Comparison of ENCODE assay signal across 8 mouse cellular contexts in the genomic region with DNA sequence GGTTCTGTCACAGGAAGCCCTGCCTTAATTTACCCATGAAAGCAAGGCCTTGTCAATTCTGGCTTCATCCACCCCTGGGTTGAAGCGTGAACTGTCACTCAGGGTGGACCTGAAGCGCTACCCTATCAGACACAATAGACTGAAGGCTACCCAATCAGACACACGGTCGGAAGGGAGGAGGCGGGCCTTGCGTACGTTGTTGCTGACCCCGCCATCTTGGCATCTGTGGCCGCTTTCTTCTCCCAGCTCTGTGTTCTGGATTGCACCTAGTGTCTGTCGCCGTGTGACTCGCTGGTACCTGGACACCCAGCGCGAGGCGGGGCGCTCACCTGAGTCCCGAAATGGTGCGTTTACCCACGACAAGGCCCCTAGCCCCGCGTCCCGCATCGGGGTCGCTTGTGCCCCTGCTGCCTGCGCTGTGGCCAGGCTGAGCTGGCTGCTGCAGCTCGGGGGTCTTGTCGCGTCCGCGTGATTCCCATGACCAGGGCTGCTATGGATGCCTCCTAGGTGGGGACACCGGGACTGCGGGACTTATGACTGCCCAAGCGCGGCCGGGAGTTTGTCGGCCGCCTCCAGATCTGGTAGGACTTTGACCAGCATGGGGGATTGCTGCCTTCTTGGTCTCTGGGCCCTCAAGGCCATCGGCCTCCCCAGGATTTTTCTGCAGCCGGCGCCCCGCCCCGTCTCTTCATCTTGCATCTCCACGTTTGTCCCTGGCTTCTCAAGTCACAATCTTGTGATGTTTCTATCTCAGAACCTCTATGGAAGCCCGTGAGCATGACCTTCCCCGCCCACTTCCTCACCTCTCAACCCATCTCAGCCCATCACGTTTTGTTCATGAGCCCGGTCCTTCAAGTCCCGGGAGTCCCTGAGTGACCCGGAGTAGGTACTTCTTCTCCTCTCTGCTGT. TPM values are rescaled to one million over a fixed set of nuclear protein-coding genes. Genes with fewer than 3 reads are reported as not detected.
DNase-seq lines count a peak whose midpoint lies in the region; ATAC-seq and TF ChIP-seq lines count a peak whose summit lies in the region.

Gene Zfp157 (plus strand): TSS at position 183 of the 909 bp plus-strand sequence.

- peak; percentile 100 for ATAC-seq in forebrain, embryonic 11.5 days (replicated peaks; ENCODE audit: low FRiP score)
- ATAC-seq in heart, embryonic 16.5 days (replicated peaks; ENCODE audit: extremely low read depth, insufficient read depth, low FRiP score) = peak; percentile 100
- peak; percentile 100 for ATAC-seq in liver, embryonic 15.5 days (ENCODE audit: insufficient read depth)
- peak; percentile 100 for ATAC-seq in neural tube, embryonic 12.5 days (ENCODE audit: low FRiP score, low read depth)

- H3K27me3 ChIP-seq in CH12.LX (replicated peaks) = no peaks in the 10 kb centered on the region
- no peaks in the 10 kb centered on the region for H3K27me3 ChIP-seq in forebrain, embryonic 11.5 days (ENCODE audit: control insufficient read depth, insufficient read depth, low read length)
- H3K27me3 ChIP-seq in heart, embryonic 16.5 days (ENCODE audit: control insufficient read depth, insufficient read depth, low read length) = no peaks in the 10 kb centered on the region; the same call in 1 of the 2 replicates
- H3K27me3 ChIP-seq in liver, embryonic 15.5 days = no peaks in the 10 kb centered on the region
- H3K27me3 ChIP-seq in neural tube, embryonic 12.5 days (replicated peaks) = no peaks in the 10 kb centered on the region

- no peak for TF ChIP-seq RAD21 in CH12.LX (IDR thresholded peaks at IDR 0.05; ENCODE audit: low read depth, low read length)

- in situ Hi-C loops in CH12.LX (cut with MboI; ENCODE audit: low pct_ligation_motif_present, low pct_unique_long_range_greater_than_20kb, low sequenced_read_pairs) = no loop called here

- H3K9me3 ChIP-seq in CH12.LX (replicated peaks; ENCODE audit: low read length) = no peaks in the 10 kb centered on the region
- H3K9me3 ChIP-seq in forebrain, embryonic 11.5 days (ENCODE audit: control insufficient read depth, low read length) = no peaks in the 10 kb centered on the region
- no peaks in the 10 kb centered on the region for H3K9me3 ChIP-seq in heart, embryonic 16.5 days (replicated peaks; ENCODE audit: control insufficient read depth, low read length)
- H3K9me3 ChIP-seq in liver, embryonic 15.5 days (replicated peaks) = no peaks in the 10 kb centered on the region
- no peaks in the 10 kb centered on the region for H3K9me3 ChIP-seq in neural tube, embryonic 12.5 days

- TF ChIP-seq POLR2A in CH12.LX (IDR thresholded peaks at IDR 0.05; ENCODE audit: low read depth, low read length) = peak; percentile 83

- peaks cover 22% of the 10 kb centered on the region for H3K79me2 ChIP-seq in CH12.LX (replicated peaks; ENCODE audit: control insufficient read depth, extremely low read depth, insufficient read depth, poor library complexity, severe bottlenecking)

- peaks cover 21 to 35% of the 10 kb centered on the region in 2 experiments for H3K36me3 ChIP-seq in CH12.LX (replicated peaks in 1 of 2; ENCODE audit: control insufficient read depth in 1 of 2, insufficient read depth in 1 of 2, low read length in 1 of 2)
- peaks cover 8% of the 10 kb centered on the region; the same call in 1 of the 2 replicates for H3K36me3 ChIP-seq in forebrain, embryonic 11.5 days (ENCODE audit: control insufficient read depth, insufficient read depth, low read length)
- H3K36me3 ChIP-seq in heart, embryonic 16.5 days (ENCODE audit: control insufficient read depth, insufficient read depth) = peaks cover 14% of the 10 kb centered on the region
- H3K36me3 ChIP-seq in liver, embryonic 15.5 days (replicated peaks) = peaks cover 18% of the 10 kb centered on the region
- H3K36me3 ChIP-seq in neural tube, embryonic 12.5 days = peaks cover 29% of the 10 kb centered on the region

- peak within 1 kb of the TSS; percentile 87 to 98 (median 97) for H3K4me3 ChIP-seq in CH12.LX (replicated peaks in 1 of 3; ENCODE audit: low read depth in 2 of 3, low read length in 2 of 3, poor library complexity in 1 of 3)
- peak within 1 kb of the TSS; percentile 96 for H3K4me3 ChIP-seq in forebrain, embryonic 11.5 days (ENCODE audit: low read depth, low read length)
- peak within 1 kb of the TSS; percentile 76 for H3K4me3 ChIP-seq in heart, embryonic 16.5 days (ENCODE audit: low read length)
- peak within 1 kb of the TSS; percentile 91 for H3K4me3 ChIP-seq in liver, embryonic 15.5 days (replicated peaks)
- H3K4me3 ChIP-seq in neural tube, embryonic 12.5 days = peak within 1 kb of the TSS; percentile 96

- peak within 1 kb of the TSS; percentile 90 for H3K9ac ChIP-seq in CH12.LX (ENCODE audit: insufficient read depth, low read depth)
- H3K9ac ChIP-seq in forebrain, embryonic 11.5 days (ENCODE audit: low read length) = peak within 1 kb of the TSS; percentile 99
- peak within 1 kb of the TSS; percentile 99 for H3K9ac ChIP-seq in heart, embryonic 16.5 days (ENCODE audit: low read length)
- peak within 1 kb of the TSS; percentile 84 for H3K9ac ChIP-seq in liver, embryonic 15.5 days
- peak within 1 kb of the TSS; percentile 98 for H3K9ac ChIP-seq in neural tube, embryonic 12.5 days

- TF ChIP-seq CTCF in CH12.LX (conservative IDR thresholded peaks at IDR 0.05 in 1 of 2, IDR thresholded peaks at IDR 0.05 in 1 of 2; ENCODE audit: low read depth in 2 of 2, low read length in 2 of 2) = no peak

- peaks cover 7 to 30% of the 10 kb centered on the region in 2 experiments; a peak in 3 of 4 replicates for H3K4me1 ChIP-seq in CH12.LX (ENCODE audit: control insufficient read depth in 1 of 2, insufficient read depth in 2 of 2)
- peaks cover 7% of the 10 kb centered on the region; the same call in 1 of the 2 replicates for H3K4me1 ChIP-seq in forebrain, embryonic 11.5 days (replicated peaks; ENCODE audit: control insufficient read depth, insufficient read depth, low read length)
- peaks cover 13% of the 10 kb centered on the region for H3K4me1 ChIP-seq in heart, embryonic 16.5 days (ENCODE audit: control insufficient read depth, insufficient read depth, low read length)
- peaks cover 20% of the 10 kb centered on the region for H3K4me1 ChIP-seq in liver, embryonic 15.5 days (replicated peaks)
- H3K4me1 ChIP-seq in neural tube, embryonic 12.5 days = peaks cover 19% of the 10 kb centered on the region

- peak within 1 kb of the TSS; percentile 90 for H3K4me2 ChIP-seq in CH12.LX (ENCODE audit: insufficient read depth, low read depth, poor library complexity, severe bottlenecking)
- H3K4me2 ChIP-seq in forebrain, embryonic 11.5 days (ENCODE audit: low read depth, low read length, severe bottlenecking) = peak within 1 kb of the TSS; percentile 53
- H3K4me2 ChIP-seq in heart, embryonic 16.5 days (ENCODE audit: low read depth, low read length) = peak within 1 kb of the TSS; percentile 81
- peak within 1 kb of the TSS; percentile 84 for H3K4me2 ChIP-seq in liver, embryonic 15.5 days
- peak within 1 kb of the TSS; percentile 90 for H3K4me2 ChIP-seq in neural tube, embryonic 12.5 days (replicated peaks)

- WGBS in forebrain, embryonic 11.5 days = under 1% methylated on average over 49 of the region's 49 CpGs
- WGBS in heart, embryonic 16.5 days = 1% methylated on average over 49 of the region's 49 CpGs
- WGBS in liver, embryonic 15.5 days (ENCODE audit: insufficient replicate concordance) = under 1% methylated on average over 49 of the region's 49 CpGs
- under 1% methylated on average over 49 of the region's 49 CpGs for WGBS in neural tube, embryonic 12.5 days

- peak within 1 kb of the TSS; percentile 54 for H3K27ac ChIP-seq in CH12.LX (ENCODE audit: insufficient read depth, low read depth)
- H3K27ac ChIP-seq in forebrain, embryonic 11.5 days (ENCODE audit: low read depth, low read length) = peak within 1 kb of the TSS; percentile 79
- H3K27ac ChIP-seq in heart, embryonic 16.5 days (ENCODE audit: low read length) = peak within 1 kb of the TSS; percentile 87
- H3K27ac ChIP-seq in liver, embryonic 15.5 days (replicated peaks) = peak within 1 kb of the TSS; percentile 51
- H3K27ac ChIP-seq in neural tube, embryonic 12.5 days = peak within 1 kb of the TSS; percentile 65

- DNase-seq in CH12.LX (ENCODE audit: extremely low read depth) = peak; percentile 95
- peak; percentile 86 for DNase-seq in c-Kit-positive CD71-positive TER-119-negative erythroid progenitor cells, embryonic 14.5 days (ENCODE audit: low read depth)
- peak; percentile 92 for DNase-seq in forebrain, embryonic 11.5 days (ENCODE audit: low spot score)
- peak; percentile 93 to 94 for DNase-seq in kidney, postnatal 36 days
- DNase-seq in telencephalon, adult 2 months (ENCODE audit: low read depth, low spot score) = peak; percentile 98

- no peak for TF ChIP-seq EP300 in CH12.LX (IDR thresholded peaks at IDR 0.05; ENCODE audit: low read length)

- dilution Hi-C loops in CH12.LX (cut with MboI; ENCODE audit: extremely low pct_ligation_motif_present, extremely low pct_unique_long_range_greater_than_20kb, low sequenced_read_pairs) = no loop called here

TF ChIP-seq in CH12.LX, 34 proteins besides CTCF, POLR2A, EP300 and RAD21 (continues in another document):
- TF ChIP-seq E2F4 (IDR thresholded peaks at IDR 0.05; ENCODE audit: insufficient replicate concordance, low read depth, low read length) (0 out of 2 replicates have a peak, but pooled peaks have one; percentile 35), ZNF384 (IDR thresholded peaks at IDR 0.05; ENCODE audit: low read depth, low read length) (no peak), NELFE (IDR thresholded peaks at IDR 0.05; ENCODE audit: low read depth, low read length) (peak; percentile 81), MAX (IDR thresholded peaks at IDR 0.05; ENCODE audit: low read length) (no peak), CHD2 (IDR thresholded peaks at IDR 0.05; ENCODE audit: low read length) (peak; percentile 87), TCF12 (IDR thresholded peaks at IDR 0.05; ENCODE audit: low read depth, low read length) (peak; percentile 54), PAX5 (IDR thresholded peaks at IDR 0.05; ENCODE audit: low read length) (no peak), ELF1 (IDR thresholded peaks at IDR 0.05; ENCODE audit: low read depth, low read length) (0 out of 2 replicates have a peak, but pooled peaks have one; percentile 10), TBP (conservative IDR thresholded peaks at IDR 0.05; ENCODE audit: low read depth, low read length) (peak; percentile 55; the same call in 1 of the 2 replicates), ETS1 (conservative IDR thresholded peaks at IDR 0.05; ENCODE audit: low read depth, low read length) (no peak), NRF1 (IDR thresholded peaks at IDR 0.05; ENCODE audit: low read depth, low read length) (peak; percentile 57; the same call in 1 of the 2 replicates)

RNA-seq across cellular contexts. Expression of gene Zfp157, which starts in this region (rescaled TPM):
- total RNA-seq in CH12.LX (2012; rRNA removed) = 8.6 and 8.7 TPM in 2 replicates
- total RNA-seq in CH12.LX (2014; rRNA removed) = 12.7 and 12.9 TPM in 2 replicates
- polyA plus RNA-seq in CH12.LX (2012; ENCODE audit: insufficient read length, low read depth) = 7.8 and 7.9 TPM in 2 replicates
- 50.4 and 53.7 TPM in 2 replicates for polyA plus RNA-seq in forebrain, embryonic 11.5 days (2014; fragmentation: Nextera tagmentation; extraction: Ambion mirVana)
- 19.9 and 21.3 TPM in 2 replicates for polyA plus RNA-seq in heart, embryonic 16.5 days (2015; fragmentation: Nextera tagmentation; extraction: Ambion mirVana)
- 4.7 and 5.7 TPM in 2 replicates for polyA plus RNA-seq in liver, embryonic 15.5 days (2015; fragmentation: Nextera tagmentation; extraction: Ambion mirVana)
- polyA plus RNA-seq in neural tube, embryonic 12.5 days (2016; fragmentation: Nextera tagmentation; extraction: Ambion mirVana) = 60.0 and 68.0 TPM in 2 replicates

Comparison
In these comparisons a context has a peak if more than half of its experiments do, and no peak if none do; other contexts are left out.
1. Peak in every context shown above with its lines: DNase-seq, ATAC-seq, H3K4me3 ChIP-seq and H3K27ac ChIP-seq.